Mouse (Mus musculus) adrenal gland, adult 8-10 months (tissue): ENCODE measurements around the gene Kif18b. TPM values are rescaled to one million over a fixed set of nuclear protein-coding genes. Genes with fewer than 3 reads are reported as not detected.

Source experiments
- DNase-seq: peaks from one replicate; pipeline ENCODE4 v3.0.0; 2022
- total RNA-seq, 4 experiments: library from RNA; stranded (reverse); gene quantifications; 2 replicates each; pipeline ENCODE4 v1.2.4; 2022

Kif18b gene
- total RNA-seq, 4 experiments from 2014 or later, result 0.74 to 1.5 (median 0.91) TPM

- no peak for DNase-seq
Observed at GRCm38 (mm10) chr11:102937529-102938182, 12.7 kb upstream of the Kif18b start.

DNA sequence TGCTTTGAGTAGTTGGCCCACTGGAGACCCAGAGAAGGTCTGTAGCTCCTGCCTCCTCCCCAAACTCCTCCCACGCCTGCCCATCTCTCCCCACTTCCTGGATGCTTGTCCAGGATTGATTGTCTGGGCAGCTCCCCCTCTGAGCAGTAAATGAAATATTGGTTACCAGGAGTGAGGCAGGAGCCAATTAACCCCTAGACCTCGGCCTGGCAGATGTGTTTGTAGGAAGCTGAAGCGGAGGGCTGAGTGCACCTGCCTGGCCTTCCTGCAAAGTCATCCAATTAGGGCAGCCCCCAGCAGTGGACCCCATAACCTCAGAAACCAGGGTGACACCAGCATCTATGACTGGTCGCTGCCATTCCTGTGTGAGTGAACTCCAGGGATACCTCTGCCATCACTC is 11.3 kb upstream of the Kif18b start:
- DNase-seq, result no peak

DNA sequence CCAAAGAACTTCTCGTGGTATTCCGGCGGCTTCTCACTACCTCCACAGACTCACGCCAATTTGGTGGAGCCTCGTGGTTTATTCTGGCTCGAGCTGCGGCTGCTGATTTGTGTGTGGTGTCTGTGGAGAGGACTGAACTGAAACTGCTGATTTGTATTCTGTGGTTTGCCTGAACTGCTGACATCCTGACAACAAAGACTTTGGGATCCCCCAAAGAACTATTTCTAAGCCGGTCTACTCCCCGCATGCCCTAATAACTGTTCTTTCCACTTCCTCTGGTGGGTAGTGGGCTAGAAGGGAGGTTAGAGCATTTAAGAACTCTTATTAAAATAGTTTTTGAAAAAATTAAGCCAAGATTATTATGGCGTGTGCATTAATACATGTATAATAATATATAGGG is 5.7 kb upstream of the Kif18b start:
- DNase-seq, result no peak

- no peak for DNase-seq
Observed at GRCm38 (mm10) chr11:102925351-102925717, 410 bp upstream of the Kif18b start.

GRCm38 (mm10) chr11:102921491-102921890 is 3.4 kb downstream of the Kif18b start:
- no peak for DNase-seq

DNA sequence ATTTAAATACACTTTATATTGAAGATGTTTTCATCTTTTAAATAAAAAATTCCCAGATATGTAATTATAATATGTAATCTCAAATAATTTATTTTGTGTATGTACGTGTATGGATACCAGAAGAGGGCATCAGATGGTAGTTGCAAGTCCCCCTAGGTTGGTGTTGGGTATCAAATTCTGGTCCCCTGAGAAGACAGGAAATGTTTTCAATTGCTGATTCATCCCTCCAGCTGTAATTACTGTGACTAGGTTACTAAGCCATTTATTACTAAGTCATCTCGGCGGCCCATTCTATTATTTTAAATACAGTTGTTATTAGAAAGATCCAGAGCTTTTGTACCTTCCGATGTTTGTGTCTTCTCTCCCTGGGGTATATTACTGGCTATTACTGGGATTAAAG is 6.8 kb downstream of the Kif18b start:
- no peak for DNase-seq

DNA sequence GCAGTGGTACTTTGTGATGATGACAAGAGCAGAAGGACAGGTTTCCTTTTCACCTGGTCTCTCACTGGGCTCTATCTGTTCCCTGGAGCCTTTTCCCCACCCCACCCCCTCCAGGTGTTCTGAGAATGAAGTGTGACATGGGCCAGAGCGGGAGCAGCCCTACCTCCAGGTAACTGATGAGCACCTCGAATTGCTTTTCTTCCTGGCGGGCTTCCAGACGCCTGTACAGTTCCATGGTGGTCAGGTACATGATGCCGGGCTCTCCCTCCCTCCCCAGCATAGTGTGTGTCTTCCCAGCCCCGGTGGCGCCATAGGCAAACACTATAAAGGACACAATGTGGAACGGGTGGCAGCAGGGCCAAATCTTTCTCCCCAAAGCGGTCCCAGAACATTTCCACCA is 9.5 kb downstream of the Kif18b start:
- DNase-seq, result no peak

- DNase-seq, result no peak
Observed at GRCm38 (mm10) chr11:102911376-102911775, 13.5 kb downstream of the Kif18b start.

- DNase-seq, result no peak
Observed at GRCm38 (mm10) chr11:102903654-102904053, 21.3 kb downstream of the Kif18b start.

DNA sequence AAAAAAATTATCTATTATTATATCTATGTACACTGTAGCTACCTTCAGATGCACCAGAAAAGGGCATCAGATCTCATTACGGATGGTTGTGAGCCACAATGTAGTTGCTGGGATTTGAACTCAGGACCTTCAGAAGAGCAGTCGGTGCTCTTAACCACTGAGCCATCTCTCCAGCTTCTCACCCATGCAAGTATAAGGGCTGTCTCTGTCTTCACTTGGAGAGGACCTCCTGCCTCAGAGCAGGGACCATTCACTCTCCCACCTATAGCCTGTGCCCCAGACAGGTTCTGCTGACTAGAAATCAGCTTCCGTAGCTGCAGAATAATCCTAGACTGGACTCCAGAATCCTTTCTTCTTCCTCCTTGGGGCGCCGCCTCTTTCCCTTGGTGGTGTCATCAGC is 22.8 kb downstream of the Kif18b start:
- no peak for DNase-seq

GRCm38 (mm10) chr11:102901199-102901598 is 23.7 kb downstream of the Kif18b start:
- no peak for DNase-seq

DNA sequence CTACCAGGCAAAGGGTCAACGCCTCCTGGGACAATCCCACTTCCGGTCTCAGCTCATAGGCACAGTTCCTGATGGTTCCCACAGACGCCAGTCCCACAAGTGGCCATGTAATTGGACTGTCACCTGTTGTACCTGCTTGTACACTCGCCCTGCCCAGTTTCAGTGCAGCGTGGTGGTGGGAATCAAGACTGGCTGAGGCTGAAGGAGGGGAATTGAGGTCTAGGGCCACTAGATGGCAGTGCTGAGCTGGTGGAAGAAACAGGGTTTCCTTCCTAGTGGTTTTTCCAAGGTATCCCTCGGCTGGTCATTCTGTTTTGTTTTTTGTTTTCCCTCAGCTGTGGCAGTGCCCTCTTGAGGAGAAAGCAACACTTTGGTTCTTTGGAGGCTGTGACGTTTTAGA is 24.2 kb downstream of the Kif18b start, which contains the start of gene Gfap:
Gene Gfap (minus strand): TSS at position 150 of the 400 bp plus-strand sequence.
- peak; percentile 55 for DNase-seq

GRCm38 (mm10) chr11:102898408-102898807 is 26.5 kb downstream of the Kif18b start:
- no peak for DNase-seq

GRCm38 (mm10) chr11:102896641-102897040 is 28.3 kb downstream of the Kif18b start:
- no peak for DNase-seq

- DNase-seq, result no peak
Observed at GRCm38 (mm10) chr11:102895779-102896178, 29.1 kb downstream of the Kif18b start.

DNA sequence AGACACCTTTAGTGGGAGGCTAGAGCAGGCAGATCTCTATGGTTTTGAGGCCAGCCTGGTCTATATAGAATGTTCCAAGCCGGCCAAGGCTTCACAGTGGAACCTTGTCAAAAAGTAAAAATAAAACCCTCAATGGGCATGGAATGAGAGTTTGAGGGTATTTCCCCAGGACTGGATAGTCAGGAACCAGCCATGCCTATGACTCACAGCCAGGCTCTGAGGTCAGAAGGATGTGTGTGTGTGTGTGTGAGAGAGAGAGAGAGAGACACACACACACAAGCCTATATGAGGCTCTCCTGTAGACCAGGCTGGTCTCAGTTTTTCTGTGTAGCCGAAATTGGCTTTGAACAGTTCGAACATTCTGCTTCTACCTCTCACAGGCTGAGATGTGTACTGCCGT is 30.2 kb downstream of the Kif18b start:
- DNase-seq, result no peak

- peak; percentile 49 for DNase-seq
Observed at GRCm38 (mm10) chr11:102893015-102893651, 31.8 kb downstream of the Kif18b start.

- DNase-seq, result no peak
Observed at GRCm38 (mm10) chr11:102890096-102890495, 34.8 kb downstream of the Kif18b start.

DNA sequence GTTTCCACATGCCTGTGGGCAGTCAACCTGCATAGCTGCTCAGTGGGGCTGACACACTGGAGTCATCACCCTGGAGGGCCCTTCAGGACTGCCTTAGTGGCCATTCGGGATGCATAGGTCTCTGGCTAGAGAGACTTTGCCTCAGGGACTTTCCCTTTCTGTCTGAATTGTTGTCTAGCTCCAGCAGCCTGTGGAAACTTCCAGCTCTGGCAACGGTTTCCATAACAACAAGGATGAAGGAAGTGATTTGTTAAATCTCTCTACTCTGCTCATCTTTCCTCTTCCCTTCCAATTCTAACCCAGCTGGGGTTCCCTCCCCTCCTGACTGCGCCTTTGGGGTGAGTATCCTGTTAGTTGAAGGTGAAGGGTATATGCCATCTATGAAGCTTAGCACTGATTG is 36.8 kb downstream of the Kif18b start:
- DNase-seq, result no peak

DNA sequence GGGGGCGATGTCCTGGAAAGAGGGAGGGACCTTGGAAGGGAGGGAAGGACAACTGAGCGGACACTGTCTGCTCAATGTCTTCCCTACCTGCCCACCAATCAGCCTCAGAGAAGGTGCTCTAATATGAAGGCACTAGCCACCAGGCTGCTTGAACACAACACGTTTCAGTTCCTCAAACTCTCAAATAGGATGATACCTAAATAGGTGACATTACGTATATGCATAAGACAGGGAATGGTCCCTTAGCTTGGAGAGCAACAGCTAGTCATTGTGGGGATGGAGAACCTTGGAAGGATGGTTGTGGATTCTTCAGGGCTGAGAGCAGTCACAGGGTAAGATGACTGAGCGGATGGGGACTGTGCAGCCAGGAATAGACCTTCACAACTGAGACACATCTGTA is 37.5 kb downstream of the Kif18b start:
- DNase-seq, result no peak

- no peak for DNase-seq
Observed at GRCm38 (mm10) chr11:102884616-102885219, 40.2 kb downstream of the Kif18b start, which contains the start of gene Fam187a. Gene Fam187a, plus strand, starts transcription at chr11:102885169.

DNA sequence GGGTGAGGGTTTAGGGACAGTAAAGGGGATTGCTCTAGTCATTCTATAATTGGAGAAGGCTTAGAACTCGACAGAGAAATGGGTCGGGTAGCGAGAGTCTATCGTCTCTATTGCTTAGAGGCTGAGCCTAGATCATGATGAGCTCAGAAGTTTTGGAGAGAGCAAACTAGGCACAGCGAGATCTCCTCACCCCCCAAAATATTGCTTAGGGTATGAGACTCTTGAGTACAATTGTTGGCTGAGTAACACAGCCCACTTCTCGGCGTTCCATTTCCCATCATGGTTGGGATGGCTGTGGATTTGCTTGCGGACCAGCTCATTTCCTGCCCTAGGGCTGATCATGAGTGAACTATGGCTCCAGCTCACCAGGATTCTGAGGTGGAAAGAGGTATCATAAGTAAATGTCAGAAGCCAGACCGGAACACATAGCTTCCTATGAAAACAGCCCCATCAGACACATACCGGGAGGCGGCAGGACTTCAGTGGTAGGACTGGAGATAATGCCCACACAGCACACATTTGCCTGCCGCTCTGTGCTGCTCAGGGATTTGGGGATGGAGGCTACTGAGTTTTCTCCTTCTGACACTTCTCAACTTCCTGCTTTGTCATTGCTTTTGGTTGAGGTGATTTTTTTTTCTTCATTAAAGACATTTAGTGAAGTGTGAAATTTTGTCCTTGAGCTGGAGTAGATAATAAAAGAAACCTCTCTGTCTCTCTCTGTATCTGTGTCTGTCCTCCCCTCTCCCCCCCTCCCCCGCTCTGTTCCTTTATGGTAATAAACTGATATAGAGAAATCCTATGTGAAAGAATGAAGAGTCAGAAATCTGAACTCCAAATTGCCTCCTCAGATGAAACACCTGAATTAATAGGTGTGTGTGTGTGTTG is 43.4 kb downstream of the Kif18b start:
- no peak for DNase-seq
